Mouse (Mus musculus) MEL (cell line): ENCODE measurements around the gene Pank4. TPM values are rescaled to one million over a fixed set of nuclear protein-coding genes. Genes with fewer than 3 reads are reported as not detected.

Experiments used
- DNase-seq: peaks from one replicate; pipeline ENCODE4 v3.0.0; 2011; ENCODE audit warnings: low read depth, low spot score
- H3K27ac ChIP-seq: 2 replicates; pipeline ENCODE4 v1.5.1; 2012; ENCODE audit warnings: low read depth, mild to moderate bottlenecking, control low read depth, low read length, moderate library complexity; ENCODE audit not compliant: control insufficient read depth
- H3K27me3 ChIP-seq, 2 experiments: fragments of 150-350 bp in 1 of 2; sonication (generic) in 1 of 2; 2 replicates each; pipeline ENCODE4 v1.6.1; 2012; ENCODE audit warnings: low read length in 2 of 2, mild to moderate bottlenecking in 2 of 2, improper control_type of control experiment in 1 of 2, moderate library complexity in 1 of 2; ENCODE audit not compliant: insufficient read depth in 2 of 2, control insufficient read depth in 1 of 2
- H3K36me3 ChIP-seq, 2 experiments: 2 replicates each; pipeline ENCODE4 v1.6.1; 2012 to 2014; ENCODE audit warnings: low read length in 2 of 2, improper control_type of control experiment in 1 of 2, inconsistent platforms in 1 of 2, mild to moderate bottlenecking in 1 of 2; ENCODE audit not compliant: insufficient read depth in 2 of 2, control insufficient read depth in 1 of 2
- H3K4me1 ChIP-seq, 2 experiments: fragments of 150-350 bp in 1 of 2; sonication (generic) in 1 of 2; 2 replicates each; pipeline ENCODE4 v1.6.1; 2012; ENCODE audit warnings: low read length in 2 of 2, improper control_type of control experiment in 1 of 2, mild to moderate bottlenecking in 1 of 2; ENCODE audit not compliant: insufficient read depth in 2 of 2, control insufficient read depth in 1 of 2
- H3K4me3 ChIP-seq, 2 experiments: fragments of 150-350 bp in 1 of 2; sonication (generic) in 1 of 2; 2 replicates each; pipeline ENCODE4 v1.5.1; 2012; ENCODE audit warnings: low read depth in 2 of 2, low read length in 2 of 2, mild to moderate bottlenecking in 2 of 2, moderate library complexity in 2 of 2, control low read depth in 1 of 2, improper control_type of control experiment in 1 of 2; ENCODE audit not compliant: control insufficient read depth in 1 of 2, insufficient read depth in 1 of 2
- H3K79me2 ChIP-seq: 2 replicates; pipeline ENCODE4 v1.6.1; 2012; ENCODE audit warnings: mild to moderate bottlenecking, low read length, moderate library complexity; ENCODE audit not compliant: control insufficient read depth, poor library complexity, insufficient read depth
- H3K9ac ChIP-seq: 2 replicates; pipeline ENCODE4 v1.6.1; 2012; ENCODE audit warnings: low read depth, mild to moderate bottlenecking, control low read depth, low read length, moderate library complexity; ENCODE audit not compliant: control insufficient read depth, poor library complexity, severe bottlenecking
- H3K9me3 ChIP-seq: fragments of 150-350 bp; sonication (generic); replicated peaks from 2 replicates; pipeline ENCODE4 v1.6.1; 2012; ENCODE audit warnings: mild to moderate bottlenecking, low read length, improper control_type of control experiment, moderate library complexity; ENCODE audit not compliant: insufficient read depth
- BHLHE40 ChIP-seq: IDR thresholded peaks from 2 replicates; pipeline ENCODE4 v1.6.1; 2012; ENCODE audit warnings: low read depth, mild to moderate bottlenecking, inconsistent platforms, low read length, improper control_type of control experiment, borderline replicate concordance
- CTCF ChIP-seq, 3 experiments: IDR thresholded peaks in 2 of 3; conservative IDR thresholded peaks in 1 of 3; 2 replicates each; pipeline ENCODE4 v1.5.1; 2011 to 2012; ENCODE audit warnings: low read length in 3 of 3, low read depth in 2 of 3, mild to moderate bottlenecking in 2 of 3, improper control_type of control experiment in 1 of 3, inconsistent platforms in 1 of 3, mixed read lengths in 1 of 3, moderate library complexity in 1 of 3; ENCODE audit not compliant: control insufficient read depth in 1 of 3, insufficient read depth in 1 of 3, poor library complexity in 1 of 3, severe bottlenecking in 1 of 3
- ELF1 ChIP-seq: IDR thresholded peaks from 2 replicates; pipeline ENCODE4 v1.6.1; 2014; ENCODE audit warnings: low read depth, mild to moderate bottlenecking, inconsistent platforms, low read length, improper control_type of control experiment, moderate library complexity
- EP300 ChIP-seq, 2 experiments: IDR thresholded peaks; 2 replicates each; pipeline ENCODE4 v1.6.1; 2011; ENCODE audit warnings: improper control_type of control experiment in 2 of 2, low read length in 2 of 2, low read depth in 1 of 2, mild to moderate bottlenecking in 1 of 2
- GATA1 ChIP-seq: IDR thresholded peaks from 2 replicates; pipeline ENCODE4 v1.6.1; 2011; ENCODE audit warnings: low read depth, low read length, improper control_type of control experiment
- KAT2A ChIP-seq: conservative IDR thresholded peaks from 2 replicates; pipeline ENCODE4 v1.6.1; 2012; ENCODE audit warnings: low read depth, low read length, improper control_type of control experiment, inconsistent platforms
- MAFK ChIP-seq: IDR thresholded peaks from 2 replicates; pipeline ENCODE4 v1.6.1; 2011; ENCODE audit warnings: low read depth, mild to moderate bottlenecking, low read length, improper control_type of control experiment, borderline replicate concordance
- MAX ChIP-seq: IDR thresholded peaks from 2 replicates; pipeline ENCODE4 v1.6.1; 2011; ENCODE audit warnings: low read length, improper control_type of control experiment
- MAZ ChIP-seq: IDR thresholded peaks from 2 replicates; pipeline ENCODE4 v1.6.1; 2012; ENCODE audit warnings: low read depth, mild to moderate bottlenecking, inconsistent platforms, low read length, improper control_type of control experiment
- MYC ChIP-seq: IDR thresholded peaks from 2 replicates; pipeline ENCODE4 v1.6.1; 2011; ENCODE audit warnings: low read depth, mild to moderate bottlenecking, low read length, improper control_type of control experiment, moderate library complexity
- NELFE ChIP-seq: IDR thresholded peaks from 2 replicates; pipeline ENCODE4 v1.6.1; 2011; ENCODE audit warnings: low read depth, low read length, improper control_type of control experiment
- NRF1 ChIP-seq: IDR thresholded peaks from 2 replicates; pipeline ENCODE4 v1.6.1; 2014; ENCODE audit warnings: low read depth, mild to moderate bottlenecking, inconsistent platforms, low read length, improper control_type of control experiment, moderate library complexity; ENCODE audit not compliant: poor library complexity, insufficient read depth, severe bottlenecking
- POLR2A ChIP-seq, 2 experiments: IDR thresholded peaks; 2 replicates each; pipeline ENCODE4 v1.6.1; 2011 to 2012; ENCODE audit warnings: low read length in 2 of 2, mild to moderate bottlenecking in 2 of 2, control low read depth in 1 of 2, improper control_type of control experiment in 1 of 2, low read depth in 1 of 2, moderate library complexity in 1 of 2; ENCODE audit not compliant: control insufficient read depth in 1 of 2, insufficient read depth in 1 of 2, poor library complexity in 1 of 2
- POLR2AphosphoS2 ChIP-seq: IDR thresholded peaks from 2 replicates; pipeline ENCODE4 v1.6.1; 2011; ENCODE audit warnings: low read length, improper control_type of control experiment
- RAD21 ChIP-seq: IDR thresholded peaks from 2 replicates; pipeline ENCODE4 v1.6.1; 2011; ENCODE audit warnings: mild to moderate bottlenecking, low read depth, low read length, improper control_type of control experiment
- SIN3A ChIP-seq: IDR thresholded peaks from 2 replicates; pipeline ENCODE4 v1.6.1; 2012; ENCODE audit warnings: low read length, improper control_type of control experiment, inconsistent platforms
- SMC3 ChIP-seq: IDR thresholded peaks from 2 replicates; pipeline ENCODE4 v1.6.1; 2011; ENCODE audit warnings: low read depth, low read length, improper control_type of control experiment
- TBP ChIP-seq: IDR thresholded peaks from 2 replicates; pipeline ENCODE4 v1.8.0; 2011; ENCODE audit warnings: low read depth, low read length, improper control_type of control experiment
- ZC3H11A ChIP-seq: IDR thresholded peaks from 2 replicates; pipeline ENCODE4 v1.6.1; 2012; ENCODE audit warnings: low read depth, mild to moderate bottlenecking, inconsistent platforms, low read length, improper control_type of control experiment
- ZKSCAN1 ChIP-seq: IDR thresholded peaks from 2 replicates; pipeline ENCODE4 v1.6.1; 2012; ENCODE audit warnings: low read depth, mild to moderate bottlenecking, inconsistent platforms, low read length, improper control_type of control experiment, moderate library complexity
- ZNF384 ChIP-seq: IDR thresholded peaks from 2 replicates; pipeline ENCODE4 v1.6.1; 2012; ENCODE audit warnings: low read depth, mild to moderate bottlenecking, inconsistent platforms, low read length, improper control_type of control experiment
- polyA plus RNA-seq, 2 experiments: library from polyadenylated mRNA; stranded (reverse) in 1 of 2; unstranded in 1 of 2; fragments of >175 nt in 1 of 2; fragments of >200 nt in 1 of 2; gene quantifications; 2 replicates each; pipeline versions ENCODE4 v1.2.1 to v1.2.4; 2012; ENCODE audit warnings: low replicate concordance in 2 of 2, low read depth in 1 of 2; ENCODE audit not compliant: insufficient read length in 2 of 2, insufficient read depth in 1 of 2, missing spikeins in 1 of 2
- total RNA-seq: library from RNA; depleted of rRNA; stranded (reverse); fragments of 300-350 nt; gene quantifications from 2 replicates; pipeline ENCODE4 v1.2.3, GENCODE M21; 2012

Gene Pank4
- total and polyA plus RNA-seq, 3 experiments: 38.4 to 55.5 TPM; not detected in 1

- no peaks in the 10 kb centered on the region for H3K79me2 ChIP-seq
- H3K4me1 ChIP-seq: 0 out of 4 replicates have a peak, but pooled peaks cover 0 to under 1% of the 10 kb centered on the region in 2 experiments
- H3K27ac ChIP-seq: no peak overlapping the region
- H3K36me3 ChIP-seq: no peaks in the 10 kb centered on the region
- H3K27me3 ChIP-seq: no peaks in the 10 kb centered on the region; a peak in 1 of 4 replicates
- no peak overlapping the region for H3K9ac ChIP-seq
- H3K4me3 ChIP-seq: no peak overlapping the region
- DNase-seq: peak; percentile 38
- H3K9me3 ChIP-seq: no peaks in the 10 kb centered on the region
- TF ChIP-seq ZKSCAN1 (no peak), CTCF (IDR thresholded peaks at IDR 0.05 in 2 of 3, conservative IDR thresholded peaks at IDR 0.05 in 1 of 3; ENCODE audit: control insufficient read depth in 1 of 3, insufficient read depth in 1 of 3, low read depth in 2 of 3, low read length in 3 of 3, poor library complexity in 1 of 3, severe bottlenecking in 1 of 3) (peak; percentile 38 to 45 (median 42)), SMC3 (0 out of 2 replicates have a peak, but pooled peaks have one; percentile 2)
Observed at GRCm38 (mm10) chr4:154935788-154936187, 28.1 kb upstream of the Pank4 start.

- no peak for DNase-seq
- no peak overlapping the region for H3K27ac ChIP-seq
- no peaks in the 10 kb centered on the region; a peak in 1 of 4 replicates for H3K27me3 ChIP-seq
- H3K9ac ChIP-seq: no peak overlapping the region
- no peaks in the 10 kb centered on the region for H3K79me2 ChIP-seq
- H3K9me3 ChIP-seq: no peaks in the 10 kb centered on the region
- H3K36me3 ChIP-seq: peaks cover 0 to 4% of the 10 kb centered on the region in 2 experiments; a peak in 2 of 4 replicates
- no peak overlapping the region for H3K4me3 ChIP-seq
- no peak for TF ChIP-seq MAFK
- TF ChIP-seq MAZ: no peak
- no peak for TF ChIP-seq POLR2AphosphoS2
- no peak for TF ChIP-seq ELF1
- no peak for TF ChIP-seq TBP
- no peak for TF ChIP-seq MYC
- TF ChIP-seq ZC3H11A: no peak
- TF ChIP-seq NRF1: no peak
- TF ChIP-seq NELFE: no peak
- no peak for TF ChIP-seq KAT2A
- TF ChIP-seq POLR2A (IDR thresholded peaks at IDR 0.05; ENCODE audit: control insufficient read depth in 1 of 2, insufficient read depth in 1 of 2, low read depth in 1 of 2, low read length in 2 of 2, poor library complexity in 1 of 2): no peak
- TF ChIP-seq CTCF (IDR thresholded peaks at IDR 0.05 in 2 of 3, conservative IDR thresholded peaks at IDR 0.05 in 1 of 3; ENCODE audit: control insufficient read depth in 1 of 3, insufficient read depth in 1 of 3, low read depth in 2 of 3, low read length in 3 of 3, poor library complexity in 1 of 3, severe bottlenecking in 1 of 3): no peak
- TF ChIP-seq GATA1: no peak
- no peak for TF ChIP-seq ZNF384
- no peak for TF ChIP-seq EP300 (IDR thresholded peaks at IDR 0.05; ENCODE audit: low read depth in 1 of 2, low read length in 2 of 2)
- TF ChIP-seq RAD21: no peak
- TF ChIP-seq SIN3A: no peak
- no peak for TF ChIP-seq MAX
- no peak for TF ChIP-seq BHLHE40
- peaks cover 0 to 5% of the 10 kb centered on the region in 2 experiments; a peak in 3 of 4 replicates for H3K4me1 ChIP-seq
Observed at GRCm38 (mm10) chr4:154936542-154937255, 27.2 kb upstream of the Pank4 start.
